Mouse (Mus musculus) G1E (cell line): ENCODE data around the gene A2m. TPM values are rescaled to one million over a fixed set of nuclear protein-coding genes. Genes with fewer than 3 reads are reported as not detected.

Source experiments
- ATAC-seq: 2 replicates; pipeline ENCODE4 v1.8.0; 2016; ENCODE audit warnings: mild to moderate bottlenecking; ENCODE audit not compliant: insufficient number of reproducible peaks, poor library complexity, low FRiP score, severe bottlenecking; ENCODE audit errors: extremely low read depth
- DNase-seq: peaks from one replicate; pipeline ENCODE4 v3.0.0; 2012; ENCODE audit warnings: low spot score
- H3K27me3 ChIP-seq: 2 replicates; pipeline ENCODE4 v1.6.1; 2012; ENCODE audit warnings: mild to moderate bottlenecking, low read length, inconsistent platforms; ENCODE audit not compliant: insufficient read depth
- H3K36me3 ChIP-seq: replicated peaks from 2 replicates; pipeline ENCODE3; 2012; ENCODE audit warnings: mild to moderate bottlenecking, inconsistent platforms
- H3K4me1 ChIP-seq: 2 replicates; pipeline ENCODE4 v1.6.1; 2012; ENCODE audit warnings: low read depth, low read length, inconsistent platforms, mixed read lengths; ENCODE audit not compliant: insufficient read depth
- H3K4me3 ChIP-seq: 2 replicates; pipeline ENCODE4 v1.5.1; 2012; ENCODE audit warnings: low read depth, mild to moderate bottlenecking, inconsistent platforms, low read length, moderate library complexity, mixed read lengths
- H3K9me3 ChIP-seq: replicated peaks from 2 replicates; pipeline ENCODE4 v1.6.1; 2012; ENCODE audit warnings: inconsistent platforms
- CTCF ChIP-seq: IDR thresholded peaks from 2 replicates; pipeline ENCODE4 v1.5.1; 2012; ENCODE audit warnings: low read depth, low read length, inconsistent platforms, mixed read lengths
- GATA1 ChIP-seq: IDR thresholded peaks from 2 replicates; pipeline ENCODE4 v1.6.1; 2012; ENCODE audit warnings: borderline replicate concordance, low read length, inconsistent platforms, mixed read lengths
- GATA2 ChIP-seq: IDR thresholded peaks from 2 replicates; pipeline ENCODE4 v1.6.1; 2012; ENCODE audit warnings: low read depth, low read length, inconsistent platforms, borderline replicate concordance
- POLR2AphosphoS5 ChIP-seq: IDR thresholded peaks from 2 replicates; pipeline ENCODE4 v1.6.1; 2012; ENCODE audit warnings: low read depth, low read length, inconsistent platforms; ENCODE audit not compliant: insufficient replicate concordance
- TAL1 ChIP-seq: conservative IDR thresholded peaks from 2 replicates; pipeline ENCODE4 v1.6.1; 2012; ENCODE audit warnings: low read depth, low read length, inconsistent platforms, mixed read lengths
- polyA plus RNA-seq: library from polyadenylated mRNA; stranded (reverse); fragments of >175 nt; gene quantifications from 2 replicates; pipeline ENCODE4 v1.2.3, GENCODE M21; 2012
- total RNA-seq, 2 experiments: library from RNA; stranded (forward) in 1 of 2; stranded (reverse) in 1 of 2; fragments of 200-1000 nt in 1 of 2; fragments of >200 nt in 1 of 2; fragmentation: Nextera tagmentation in 1 of 2; gene quantifications; 2 replicates each; pipeline ENCODE4 v1.2.3; 2014 to 2017

Gene A2m
- total and polyA plus RNA-seq, 3 experiments: 0.11 TPM; not detected in 2

DNA sequence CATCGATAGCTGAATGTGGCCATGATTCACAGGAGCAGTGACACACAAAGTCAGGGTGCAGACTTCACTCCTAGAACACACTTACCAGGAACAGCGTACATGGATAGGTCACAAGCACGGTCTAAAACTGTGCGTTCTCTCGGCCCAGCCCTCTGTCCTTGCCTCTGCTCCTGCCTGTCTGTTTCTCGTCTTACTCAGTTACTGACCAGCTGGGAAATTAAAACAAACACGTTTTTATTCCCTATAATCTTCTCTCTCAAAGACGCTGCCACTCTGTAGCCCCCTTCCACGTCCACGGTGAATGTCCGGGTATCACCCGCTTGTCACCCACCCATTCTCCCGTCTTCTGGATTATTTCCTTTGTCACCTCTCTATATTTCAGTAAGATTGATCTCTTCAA lies 656 bp upstream of the A2m start:
- Histone ChIP-seq H3K36me3 (no peaks in the 10 kb centered on the region), H3K9me3 (peaks cover 15% of the 10 kb centered on the region), H3K4me1 (no peaks in the 10 kb centered on the region), H3K4me3 (no peak overlapping the region), H3K27me3 (no peaks in the 10 kb centered on the region)
- no peak for ATAC-seq
- DNase-seq: no peak
- TF ChIP-seq TAL1 (no peak), CTCF (no peak), GATA2 (no peak), POLR2AphosphoS5 (no peak), GATA1 (no peak)

DNA sequence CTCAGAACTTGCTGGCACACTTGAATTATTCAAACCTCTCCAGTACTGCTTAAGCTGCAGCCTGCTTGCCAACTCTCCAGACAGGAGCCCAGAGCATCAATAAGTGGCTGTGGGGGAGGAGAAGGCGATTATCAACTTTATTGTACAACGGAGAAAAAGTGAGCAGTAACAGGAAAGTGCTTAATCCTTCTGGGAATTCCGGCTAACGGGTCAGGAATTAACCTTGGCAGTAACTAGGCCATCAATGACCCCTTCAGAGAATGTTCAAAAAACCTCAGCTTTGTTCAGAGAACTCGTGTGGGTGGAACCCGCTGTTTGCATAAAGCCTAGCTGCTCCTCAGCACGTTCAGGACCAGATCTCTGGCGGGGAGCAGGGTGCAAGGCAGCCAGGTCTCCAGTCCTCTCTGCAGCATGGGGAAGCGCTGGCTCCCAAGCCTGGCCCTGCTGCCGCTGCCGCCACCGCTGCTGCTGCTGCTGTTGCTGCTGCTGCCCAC lies 749 bp downstream of the A2m start:
- DNase-seq (no peak), ATAC-seq (no peak)
- peaks cover 15% of the 10 kb centered on the region for H3K9me3 ChIP-seq
- H3K27me3 ChIP-seq: no peaks in the 10 kb centered on the region
- H3K36me3 ChIP-seq: no peaks in the 10 kb centered on the region
- H3K4me1 ChIP-seq: no peaks in the 10 kb centered on the region
- no peak for TF ChIP-seq POLR2AphosphoS5
- no peak for TF ChIP-seq GATA2
- TF ChIP-seq CTCF: no peak
- no peak for TF ChIP-seq TAL1
- no peak for TF ChIP-seq GATA1
- no peak overlapping the region for H3K4me3 ChIP-seq

DNA sequence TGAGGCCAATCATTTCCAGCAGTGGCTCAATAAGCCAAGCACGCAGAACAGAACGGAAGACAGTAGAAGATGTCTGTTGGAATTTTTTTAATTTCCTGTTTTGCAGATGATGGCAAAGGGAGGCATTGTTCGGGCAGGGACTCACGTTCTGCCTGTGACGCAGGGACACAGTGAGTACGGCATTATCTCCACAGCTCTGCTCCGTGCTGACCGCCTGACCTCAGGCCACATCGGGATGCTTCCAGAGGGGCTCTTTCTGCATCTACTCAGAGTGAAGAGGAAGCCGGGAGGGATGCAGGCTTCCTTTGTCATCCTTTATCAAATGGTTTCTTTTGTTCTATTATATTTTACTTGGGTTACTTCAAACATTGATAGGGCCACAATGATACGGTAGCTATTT lies 13.3 kb downstream of the A2m start:
- Histone ChIP-seq H3K4me3 (no peak overlapping the region), H3K27me3 (no peaks in the 10 kb centered on the region), H3K36me3 (no peaks in the 10 kb centered on the region), H3K9me3 (no peaks in the 10 kb centered on the region), H3K4me1 (no peaks in the 10 kb centered on the region)
- no peak for TF ChIP-seq GATA1
- no peak for TF ChIP-seq CTCF
- TF ChIP-seq TAL1: no peak
- no peak for TF ChIP-seq GATA2
- TF ChIP-seq POLR2AphosphoS5: no peak
- DNase-seq: no peak
- no peak for ATAC-seq

Other genes with a start within 250 kb of the A2m start
- gene Iqsec3, start 161.7 kb upstream of the A2m start, total RNA-seq (2014; fragmentation: Nextera tagmentation): not detected in 2 replicates
- 0.11 and 0.12 TPM in 2 replicates for gene Iqsec3, start 161.7 kb upstream of the A2m start, total RNA-seq (2017)
- gene Iqsec3, start 161.7 kb upstream of the A2m start, polyA plus RNA-seq: not detected in 2 replicates
- not detected in 2 replicates for gene Gm7298, start 97.6 kb downstream of the A2m start, total RNA-seq (2014; fragmentation: Nextera tagmentation)
- not detected in 2 replicates for gene Gm7298, start 97.6 kb downstream of the A2m start, total RNA-seq (2017)
- gene Gm7298, start 97.6 kb downstream of the A2m start, polyA plus RNA-seq: not detected in 2 replicates
- not detected in 2 replicates for gene Mug1, start 203.2 kb downstream of the A2m start, total RNA-seq (2014; fragmentation: Nextera tagmentation)
- 0.16 and 0.41 TPM in 2 replicates for gene Mug1, start 203.2 kb downstream of the A2m start, total RNA-seq (2017)
- not detected in 2 replicates for gene Mug1, start 203.2 kb downstream of the A2m start, polyA plus RNA-seq